ENCODE assay signal across 16 mouse cellular contexts in genomic region chr11:79033021-79033420, GRCm38 (mm10).
"Had no signal": no experiment of that assay in that cellular context is flagged by ENCODE, and none has a peak within 500 bp of the region (broad histone marks: within the 10 kb centered on the region; RNA-seq: fewer than 3 reads in every experiment).

No protein-coding gene starts in this region.

- H3K9me3 ChIP-seq: liver, embryonic 12.5 days; midbrain, embryonic 10.5 days; midbrain, embryonic 13.5 days; midbrain, embryonic 15.5 days; neural tube, embryonic 13.5 days; neural tube, embryonic 15.5 days; stomach, embryonic 15.5 days had no signal

- H3K27me3 ChIP-seq: midbrain, embryonic 13.5 days; midbrain, embryonic 15.5 days; neural tube, embryonic 13.5 days; neural tube, embryonic 15.5 days; stomach, embryonic 15.5 days had no signal

- H3K36me3 ChIP-seq: midbrain, embryonic 10.5 days; midbrain, embryonic 15.5 days; stomach, embryonic 15.5 days had no signal

- H3K27ac ChIP-seq: liver, embryonic 12.5 days; liver, embryonic 14.5 days; midbrain, embryonic 10.5 days; midbrain, embryonic 13.5 days; midbrain, embryonic 15.5 days; neural tube, embryonic 13.5 days; neural tube, embryonic 15.5 days; stomach, embryonic 15.5 days; stomach, postnatal 0 days had no signal

- ATAC-seq: liver, embryonic 12.5 days; midbrain, embryonic 13.5 days; midbrain, embryonic 15.5 days had no signal

- DNase-seq: lung, adult 18-20 months; lung, embryonic 14.5 days; lung, postnatal 10 days; lung, postnatal 4 days; right cerebral cortex, postnatal 14 days; thymus, adult 2 months had no signal

- H3K4me2 ChIP-seq: liver, embryonic 12.5 days; lung, embryonic 14.5 days; midbrain, embryonic 13.5 days; midbrain, embryonic 15.5 days; neural tube, embryonic 13.5 days; neural tube, embryonic 15.5 days; stomach, embryonic 15.5 days had no signal

- H3K4me3 ChIP-seq: liver, embryonic 12.5 days; midbrain, embryonic 10.5 days; midbrain, embryonic 13.5 days; midbrain, embryonic 15.5 days; myocyte; neural tube, embryonic 13.5 days; neural tube, embryonic 15.5 days; stomach, embryonic 15.5 days had no signal

- H3K9ac ChIP-seq: liver, embryonic 12.5 days; liver, embryonic 14.5 days; lung, embryonic 14.5 days; midbrain, embryonic 13.5 days; midbrain, embryonic 15.5 days; neural tube, embryonic 13.5 days; neural tube, embryonic 15.5 days; stomach, embryonic 15.5 days had no signal
